Mouse (Mus musculus) C2C12 (cell line): ENCODE data around the gene Pus10.

Experiments used
- CTCF ChIP-seq: IDR thresholded peaks from one replicate; pipeline ENCODE4 v1.5.1; 2011; ENCODE audit not compliant: control insufficient read depth, insufficient read depth, insufficient read length
- USF1 ChIP-seq: IDR thresholded peaks from one replicate; pipeline ENCODE4 v1.6.1; 2011; ENCODE audit warnings: low read depth, mild to moderate bottlenecking, control low read depth, moderate library complexity

DNA sequence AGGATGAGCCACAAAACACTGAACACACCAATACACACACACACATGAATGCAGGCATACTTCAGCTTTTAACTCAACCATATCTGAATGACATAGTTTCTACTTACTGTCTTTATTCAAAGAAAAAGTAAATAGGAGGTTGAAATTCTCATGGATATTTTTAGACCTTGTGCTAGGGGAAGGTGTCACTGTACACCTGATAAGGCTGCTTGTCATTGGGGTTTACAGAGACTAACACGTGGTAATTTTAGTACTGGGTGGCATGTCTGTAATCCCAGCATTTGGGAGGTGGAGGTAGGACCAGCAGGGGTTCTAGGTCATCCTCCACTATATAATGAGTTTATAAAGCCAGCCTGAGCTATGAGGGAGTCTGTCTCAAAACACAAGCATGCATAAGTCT is 107.0 kb downstream of the Pus10 start:
- no peak for TF ChIP-seq CTCF
- TF ChIP-seq USF1 = no peak
